Mouse (Mus musculus): Measurements from ENCODE around the gene Hpca.

Gene Hpca

GRCm38 (mm10) chr4:129108624-129109023 is 13.2 kb downstream of the Hpca start:
- no peak for DNase-seq (ENCODE audit: low spot score)

- DNase-seq (ENCODE audit: low spot score): no peak
Observed at GRCm38 (mm10) chr4:129107348-129107899, 14.4 kb downstream of the Hpca start.

GRCm38 (mm10) chr4:129106073-129106472 is 15.8 kb downstream of the Hpca start:
- DNase-seq (ENCODE audit: low spot score): no peak

GRCm38 (mm10) chr4:129105356-129105755 is 16.5 kb downstream of the Hpca start, which contains the start of gene Tmem54:
Gene Tmem54, plus strand, starts transcription at chr4:129105548.
- DNase-seq (ENCODE audit: low spot score): peak; percentile 87

- no peak for DNase-seq (ENCODE audit: low spot score)
Observed at GRCm38 (mm10) chr4:129102133-129102829, 19.6 kb downstream of the Hpca start.

GRCm38 (mm10) chr4:129097006-129097405 is 24.8 kb downstream of the Hpca start:
- no peak for DNase-seq (ENCODE audit: low spot score)

- DNase-seq (ENCODE audit: low spot score): no peak
Observed at GRCm38 (mm10) chr4:129095276-129095675, 26.6 kb downstream of the Hpca start.

GRCm38 (mm10) chr4:129087850-129088249 is 34.0 kb downstream of the Hpca start:
- DNase-seq (ENCODE audit: low spot score): no peak

- DNase-seq (ENCODE audit: low spot score): peak; percentile 70
Observed at GRCm38 (mm10) chr4:129086078-129086477, 35.8 kb downstream of the Hpca start.

GRCm38 (mm10) chr4:129084896-129085295 is 36.9 kb downstream of the Hpca start:
- DNase-seq (ENCODE audit: low spot score): no peak

- peak; percentile 83 for DNase-seq (ENCODE audit: low spot score)
Observed at GRCm38 (mm10) chr4:129082379-129083115, 39.3 kb downstream of the Hpca start.

GRCm38 (mm10) chr4:129081939-129082338 is 39.9 kb downstream of the Hpca start:
- no peak for DNase-seq (ENCODE audit: low spot score)

- peak; percentile 30 for DNase-seq (ENCODE audit: low spot score)
Observed at GRCm38 (mm10) chr4:129081512-129081911, 40.3 kb downstream of the Hpca start.

- no peak for DNase-seq (ENCODE audit: low spot score)
Observed at GRCm38 (mm10) chr4:129081041-129081440, 40.8 kb downstream of the Hpca start.

GRCm38 (mm10) chr4:129079126-129079525 is 42.7 kb downstream of the Hpca start:
- DNase-seq (ENCODE audit: low spot score): no peak

GRCm38 (mm10) chr4:129068848-129069247 is 53.0 kb downstream of the Hpca start:
- DNase-seq (ENCODE audit: low spot score): no peak

GRCm38 (mm10) chr4:129067638-129068415 is 54.0 kb downstream of the Hpca start:
- DNase-seq (ENCODE audit: low spot score): no peak

GRCm38 (mm10) chr4:129065688-129066236 is 56.1 kb downstream of the Hpca start:
- DNase-seq (ENCODE audit: low spot score): no peak

- DNase-seq (ENCODE audit: low spot score): no peak
Observed at GRCm38 (mm10) chr4:129062281-129063075, 59.4 kb downstream of the Hpca start.
